Mouse (Mus musculus): ENCODE results near the gene Ift27. TPM values are rescaled to one million over a fixed set of nuclear protein-coding genes. Genes with fewer than 3 reads are reported as not detected.

Ift27 gene
- polyA plus RNA-seq, 1 experiment from 2014 or later: 57.8 TPM

DNA sequence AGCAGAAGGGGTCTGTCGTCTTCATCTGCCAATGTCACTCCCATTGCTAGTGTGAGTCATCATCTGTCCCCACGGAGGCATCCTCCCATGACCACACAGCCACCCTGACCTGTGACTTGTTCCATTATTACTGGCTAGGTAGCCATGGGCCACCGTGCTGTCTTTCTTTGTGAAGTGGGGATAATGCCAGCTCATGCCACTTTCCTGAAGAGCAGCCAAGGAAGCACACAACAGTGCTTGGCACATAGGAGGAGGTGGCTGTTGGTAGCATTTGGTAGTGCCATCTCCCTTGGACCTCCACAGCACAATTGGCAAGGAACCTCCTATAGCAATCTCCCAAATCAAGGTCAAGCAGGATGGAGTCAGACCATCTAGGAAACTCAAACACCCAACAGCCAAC lies 20.4 kb upstream of the Ift27 start:
- Histone ChIP-seq H3K36me3 (ENCODE audit: control insufficient read depth, insufficient read depth, low read length) (no peaks in the 10 kb centered on the region), H3K9me3 (ENCODE audit: control insufficient read depth, low read length) (no peaks in the 10 kb centered on the region), H3K4me1 (replicated peaks; ENCODE audit: control insufficient read depth, insufficient read depth, low read length) (no peaks in the 10 kb centered on the region), H3K4me2 (no peak overlapping the region), H3K27ac (ENCODE audit: low read depth, low read length) (no peak overlapping the region), H3K4me3 (ENCODE audit: low read depth, low read length) (no peak overlapping the region), H3K27me3 (replicated peaks; ENCODE audit: control insufficient read depth, insufficient read depth, low read length) (peaks cover 2% of the 10 kb centered on the region), H3K9ac (ENCODE audit: low read depth, low read length) (no peak overlapping the region)
- no peak for ATAC-seq (replicated peaks; ENCODE audit: low FRiP score)
- 71% methylated on average over 3 of the region's 3 CpGs for whole genome bisulfite sequencing
- DNase-seq (ENCODE audit: low spot score): no peak

DNA sequence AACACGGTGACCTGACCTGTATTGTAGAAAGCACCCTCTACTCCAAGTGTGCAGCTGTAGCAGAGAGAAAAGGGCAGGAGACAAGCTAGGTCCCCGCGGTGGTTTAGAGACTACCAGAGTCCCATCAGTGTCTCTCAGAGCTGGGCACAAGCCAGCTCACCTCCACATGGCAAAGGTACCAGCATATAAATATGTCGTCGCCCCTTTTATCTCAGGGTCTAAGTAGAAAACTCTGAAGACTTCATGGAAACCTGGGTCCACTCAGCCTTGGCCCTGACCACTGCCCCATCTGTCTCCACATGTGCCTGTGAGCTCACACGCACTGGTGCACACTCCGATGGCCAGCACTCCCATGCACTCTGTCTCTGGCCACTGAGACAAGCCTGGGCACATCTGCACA lies 15.7 kb upstream of the Ift27 start:
- DNase-seq (ENCODE audit: low spot score) (no peak), ATAC-seq (replicated peaks; ENCODE audit: low FRiP score) (no peak)
- H3K27ac ChIP-seq (ENCODE audit: low read depth, low read length): no peak overlapping the region
- H3K9ac ChIP-seq (ENCODE audit: low read depth, low read length): no peak overlapping the region
- H3K4me2 ChIP-seq: no peak overlapping the region
- H3K27me3 ChIP-seq (replicated peaks; ENCODE audit: control insufficient read depth, insufficient read depth, low read length): no peaks in the 10 kb centered on the region; the same call in 1 of the 2 replicates
- 87% methylated on average over 7 of the region's 7 CpGs for WGBS
- H3K4me1 ChIP-seq (replicated peaks; ENCODE audit: control insufficient read depth, insufficient read depth, low read length): no peaks in the 10 kb centered on the region
- no peaks in the 10 kb centered on the region for H3K9me3 ChIP-seq (ENCODE audit: control insufficient read depth, low read length)
- no peak overlapping the region for H3K4me3 ChIP-seq (ENCODE audit: low read depth, low read length)
- H3K36me3 ChIP-seq (ENCODE audit: control insufficient read depth, insufficient read depth, low read length): no peaks in the 10 kb centered on the region

DNA sequence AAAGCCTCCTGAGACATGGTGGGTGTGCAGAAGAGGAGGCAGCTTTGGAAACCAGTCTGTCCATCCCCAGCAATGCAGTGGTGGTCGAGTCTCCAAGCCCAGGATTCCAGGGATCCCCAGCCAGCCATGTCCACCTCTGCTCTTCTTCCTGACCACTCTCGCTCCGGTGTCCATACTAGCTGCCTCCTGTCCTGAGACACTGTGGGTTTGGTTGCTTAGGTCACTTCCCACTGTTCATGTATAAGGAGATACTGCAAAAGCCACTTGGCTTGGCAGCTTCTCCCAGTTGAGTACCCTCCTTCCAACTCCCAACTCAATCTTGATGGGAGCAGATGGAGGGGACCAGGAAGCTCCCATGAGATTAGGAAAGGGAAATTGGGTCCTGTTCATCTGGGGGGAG lies 14.6 kb upstream of the Ift27 start:
- no peaks in the 10 kb centered on the region; the same call in 1 of the 2 replicates for H3K27me3 ChIP-seq (replicated peaks; ENCODE audit: control insufficient read depth, insufficient read depth, low read length)
- no peaks in the 10 kb centered on the region for H3K4me1 ChIP-seq (replicated peaks; ENCODE audit: control insufficient read depth, insufficient read depth, low read length)
- H3K9me3 ChIP-seq (ENCODE audit: control insufficient read depth, low read length): no peaks in the 10 kb centered on the region
- no peak overlapping the region for H3K9ac ChIP-seq (ENCODE audit: low read depth, low read length)
- ATAC-seq (replicated peaks; ENCODE audit: low FRiP score) (no peak), DNase-seq (ENCODE audit: low spot score) (no peak)
- no peak overlapping the region for H3K4me3 ChIP-seq (ENCODE audit: low read depth, low read length)
- 73% methylated on average over 3 of the region's 3 CpGs for WGBS
- H3K27ac ChIP-seq (ENCODE audit: low read depth, low read length): no peak overlapping the region
- no peaks in the 10 kb centered on the region for H3K36me3 ChIP-seq (ENCODE audit: control insufficient read depth, insufficient read depth, low read length)
- no peak overlapping the region for H3K4me2 ChIP-seq

DNA sequence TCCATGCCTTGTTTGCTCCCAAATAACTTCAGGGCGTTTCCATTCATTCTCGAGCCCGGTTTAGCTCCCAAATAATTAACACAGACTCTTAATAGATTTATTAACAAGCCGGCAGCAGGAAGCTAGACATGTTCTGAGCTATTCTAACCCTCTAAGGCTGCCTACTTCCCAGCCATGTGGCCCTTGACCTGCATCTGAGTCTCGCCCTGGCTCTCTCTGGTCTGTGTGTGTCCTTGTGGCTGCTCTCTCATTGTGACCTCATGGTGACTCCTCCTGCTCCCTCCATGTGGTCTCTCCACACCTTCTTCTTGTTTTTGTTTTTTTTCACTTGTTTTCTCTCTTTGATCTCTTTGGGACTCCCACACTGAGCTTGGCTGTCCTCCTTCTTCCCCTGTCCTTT lies 13.0 kb upstream of the Ift27 start:
- DNase-seq (ENCODE audit: low spot score) (no peak), ATAC-seq (replicated peaks; ENCODE audit: low FRiP score) (no peak)
- no peak overlapping the region for H3K9ac ChIP-seq (ENCODE audit: low read depth, low read length)
- H3K27ac ChIP-seq (ENCODE audit: low read depth, low read length): no peak overlapping the region
- no peaks in the 10 kb centered on the region for H3K4me1 ChIP-seq (replicated peaks; ENCODE audit: control insufficient read depth, insufficient read depth, low read length)
- no peaks in the 10 kb centered on the region; the same call in none of the 2 replicates for H3K27me3 ChIP-seq (replicated peaks; ENCODE audit: control insufficient read depth, insufficient read depth, low read length)
- H3K4me2 ChIP-seq: no peak overlapping the region
- no peaks in the 10 kb centered on the region for H3K9me3 ChIP-seq (ENCODE audit: control insufficient read depth, low read length)
- 73% methylated on average over 5 of the region's 5 CpGs for WGBS
- H3K36me3 ChIP-seq (ENCODE audit: control insufficient read depth, insufficient read depth, low read length): no peaks in the 10 kb centered on the region
- H3K4me3 ChIP-seq (ENCODE audit: low read depth, low read length): no peak overlapping the region

DNA sequence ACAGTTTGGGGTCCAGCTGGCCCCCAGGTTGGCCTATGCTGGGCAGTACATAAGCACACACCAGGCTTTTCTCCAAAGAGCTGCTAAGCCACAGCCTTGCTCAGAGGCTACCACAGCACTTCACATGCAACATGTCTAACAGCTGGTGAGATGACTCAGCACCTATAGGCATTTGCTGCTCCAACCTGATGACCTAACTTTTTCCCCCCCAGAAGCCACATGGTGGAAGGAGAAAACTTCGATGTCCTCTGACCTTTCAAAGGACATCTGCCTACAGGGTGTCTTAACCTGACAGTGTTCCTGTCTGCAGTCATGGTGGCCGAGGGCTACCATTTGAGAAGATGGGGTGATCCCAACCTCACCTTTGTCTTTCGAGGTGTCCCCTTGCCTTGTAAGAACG lies 11.7 kb upstream of the Ift27 start:
- ATAC-seq (replicated peaks; ENCODE audit: low FRiP score): no peak
- 78% methylated on average over 4 of the region's 4 CpGs for WGBS
- H3K27me3 ChIP-seq (replicated peaks; ENCODE audit: control insufficient read depth, insufficient read depth, low read length): no peaks in the 10 kb centered on the region; the same call in none of the 2 replicates

DNA sequence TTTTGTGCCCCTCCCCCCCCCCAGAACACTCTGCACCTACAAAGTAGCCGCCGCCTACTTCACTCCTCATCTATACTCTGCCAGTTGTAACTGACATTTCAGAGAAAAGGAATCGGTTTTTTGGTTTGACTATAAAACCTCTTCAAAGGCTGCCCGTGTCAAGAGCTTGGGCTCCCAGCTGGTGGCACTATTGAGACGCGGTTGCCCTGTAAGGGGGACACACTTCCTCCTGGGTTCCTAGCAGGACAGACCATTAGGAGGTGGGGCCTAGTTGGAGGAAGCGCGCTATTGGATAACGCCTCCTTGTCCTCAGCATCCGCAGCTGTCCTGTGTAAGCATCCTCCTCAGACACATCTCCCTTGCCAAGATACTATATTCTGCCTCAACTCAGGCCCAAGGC lies 10.9 kb upstream of the Ift27 start:
- H3K27me3 ChIP-seq (replicated peaks; ENCODE audit: control insufficient read depth, insufficient read depth, low read length): no peaks in the 10 kb centered on the region; the same call in none of the 2 replicates
- 4% methylated on average over 10 of the region's 10 CpGs for WGBS
- ATAC-seq (replicated peaks; ENCODE audit: low FRiP score): peak; percentile 71; the same call in 1 of the 2 replicates
- H3K9ac ChIP-seq (ENCODE audit: low read depth, low read length): no peak overlapping the region
- no peaks in the 10 kb centered on the region for H3K36me3 ChIP-seq (ENCODE audit: control insufficient read depth, insufficient read depth, low read length)
- peak; percentile 46 for DNase-seq (ENCODE audit: low spot score)
- H3K4me1 ChIP-seq (replicated peaks; ENCODE audit: control insufficient read depth, insufficient read depth, low read length): no peaks in the 10 kb centered on the region
- H3K4me3 ChIP-seq (ENCODE audit: low read depth, low read length): no peak overlapping the region
- no peak overlapping the region for H3K27ac ChIP-seq (ENCODE audit: low read depth, low read length)
- peak overlapping the region; percentile 11; the same call in 1 of the 2 replicates for H3K4me2 ChIP-seq
- no peaks in the 10 kb centered on the region for H3K9me3 ChIP-seq (ENCODE audit: control insufficient read depth, low read length)

More for the DNA sequence above, 11.7 kb upstream of the Ift27 start:
- no peak overlapping the region for H3K4me2 ChIP-seq
- H3K36me3 ChIP-seq (ENCODE audit: control insufficient read depth, insufficient read depth, low read length): no peaks in the 10 kb centered on the region
- no peak overlapping the region for H3K27ac ChIP-seq (ENCODE audit: low read depth, low read length)
- no peak overlapping the region for H3K9ac ChIP-seq (ENCODE audit: low read depth, low read length)
- H3K9me3 ChIP-seq (ENCODE audit: control insufficient read depth, low read length): no peaks in the 10 kb centered on the region
- H3K4me1 ChIP-seq (replicated peaks; ENCODE audit: control insufficient read depth, insufficient read depth, low read length): no peaks in the 10 kb centered on the region
- H3K4me3 ChIP-seq (ENCODE audit: low read depth, low read length): no peak overlapping the region
- no peak for DNase-seq (ENCODE audit: low spot score)

DNA sequence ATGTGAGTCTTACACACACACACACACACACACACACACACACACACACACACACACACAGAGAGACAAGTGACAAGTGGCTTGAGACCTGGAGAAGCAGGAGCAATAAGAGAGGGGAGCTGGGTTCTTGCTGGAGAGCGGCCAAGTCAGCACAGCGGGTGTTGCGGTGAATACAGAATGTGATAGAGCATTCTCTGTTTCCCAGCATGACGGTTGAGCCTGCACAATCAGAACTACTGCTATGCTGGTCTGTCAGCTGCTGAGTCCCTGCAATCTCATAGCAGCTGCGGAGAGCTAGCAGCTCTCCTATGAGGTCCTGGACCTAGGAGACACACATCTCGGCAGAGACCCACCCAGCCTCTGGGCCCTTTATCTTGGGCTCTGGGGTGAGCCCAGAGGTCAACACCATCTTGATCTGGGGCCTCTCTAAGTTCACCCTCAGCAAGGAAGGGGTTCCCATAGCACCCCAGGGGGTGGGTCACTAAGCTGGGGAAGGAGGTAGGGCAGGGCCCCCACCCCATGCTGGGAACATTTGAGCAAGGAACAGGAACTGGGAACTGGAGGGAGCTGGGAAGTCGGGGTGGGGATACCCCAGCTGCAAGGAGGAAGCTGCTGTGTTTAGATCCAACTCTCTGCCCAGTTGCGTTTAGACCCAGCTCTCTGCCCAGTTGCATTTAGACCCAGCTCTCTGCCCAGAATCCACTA lies 7.9 kb upstream of the Ift27 start:
- Histone ChIP-seq H3K4me3 (ENCODE audit: low read depth, low read length) (no peak overlapping the region), H3K27ac (ENCODE audit: low read depth, low read length) (no peak overlapping the region), H3K4me2 (no peak overlapping the region), H3K4me1 (replicated peaks; ENCODE audit: control insufficient read depth, insufficient read depth, low read length) (no peaks in the 10 kb centered on the region), H3K36me3 (ENCODE audit: control insufficient read depth, insufficient read depth, low read length) (no peaks in the 10 kb centered on the region), H3K9me3 (ENCODE audit: control insufficient read depth, low read length) (no peaks in the 10 kb centered on the region), H3K27me3 (replicated peaks; ENCODE audit: control insufficient read depth, insufficient read depth, low read length) (no peaks in the 10 kb centered on the region; the same call in none of the 2 replicates), H3K9ac (ENCODE audit: low read depth, low read length) (no peak overlapping the region)
- ATAC-seq (replicated peaks; ENCODE audit: low FRiP score): no peak
- WGBS: 40% methylated on average over 8 of the region's 8 CpGs
- DNase-seq (ENCODE audit: low spot score): no peak

DNA sequence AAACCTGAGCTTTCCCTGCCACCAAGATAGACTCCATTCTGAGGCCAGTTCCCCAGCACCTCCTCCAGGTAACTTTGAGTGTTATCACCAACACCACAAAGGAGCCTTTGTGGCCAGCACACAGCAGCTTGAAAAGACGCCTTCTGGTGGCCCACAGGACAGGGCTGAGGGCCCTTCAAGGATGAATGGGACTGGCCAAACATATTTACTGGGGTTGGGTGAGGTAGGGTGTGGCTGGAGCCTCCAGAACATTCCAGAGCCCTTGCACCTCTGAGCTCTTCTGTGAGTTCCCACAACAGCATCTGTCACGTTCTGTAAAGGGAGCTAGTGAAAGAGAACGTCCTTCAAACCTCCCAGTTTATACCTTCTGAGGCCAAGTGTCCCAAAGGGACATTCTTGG lies 5.9 kb upstream of the Ift27 start:
- no peak overlapping the region for H3K9ac ChIP-seq (ENCODE audit: low read depth, low read length)
- H3K27me3 ChIP-seq (replicated peaks; ENCODE audit: control insufficient read depth, insufficient read depth, low read length): no peaks in the 10 kb centered on the region; the same call in none of the 2 replicates
- H3K36me3 ChIP-seq (ENCODE audit: control insufficient read depth, insufficient read depth, low read length): no peaks in the 10 kb centered on the region
- peaks cover 6% of the 10 kb centered on the region; the same call in 1 of the 2 replicates for H3K4me1 ChIP-seq (replicated peaks; ENCODE audit: control insufficient read depth, insufficient read depth, low read length)
- no peaks in the 10 kb centered on the region for H3K9me3 ChIP-seq (ENCODE audit: control insufficient read depth, low read length)
- ATAC-seq (replicated peaks; ENCODE audit: low FRiP score): no peak
- 62% methylated on average over 3 of the region's 3 CpGs for WGBS
- no peak overlapping the region for H3K27ac ChIP-seq (ENCODE audit: low read depth, low read length)
- H3K4me3 ChIP-seq (ENCODE audit: low read depth, low read length): no peak overlapping the region
- DNase-seq (ENCODE audit: low spot score): no peak
- no peak overlapping the region for H3K4me2 ChIP-seq

DNA sequence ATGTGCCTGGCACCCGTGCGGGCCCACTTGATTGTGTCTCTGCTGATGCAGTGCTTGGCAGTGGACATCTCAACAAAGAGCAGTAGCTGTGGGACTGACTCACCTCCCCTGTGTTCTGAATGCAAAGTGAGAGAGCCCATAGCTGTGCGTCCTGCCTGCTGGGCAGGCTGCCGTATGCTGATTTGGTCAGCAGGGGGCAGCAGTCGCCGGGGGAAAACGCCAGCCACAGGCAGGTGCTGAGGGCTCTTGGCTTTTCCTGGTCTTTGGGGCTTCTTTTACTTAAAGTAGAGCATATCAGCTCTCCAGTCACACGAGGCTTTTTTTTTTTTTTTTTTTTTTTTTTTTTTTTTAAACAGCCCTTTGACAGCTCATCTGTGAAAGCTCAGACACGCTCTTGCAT lies 4.5 kb upstream of the Ift27 start:
- Histone ChIP-seq H3K4me1 (replicated peaks; ENCODE audit: control insufficient read depth, insufficient read depth, low read length) (peaks cover 10% of the 10 kb centered on the region; the same call in 1 of the 2 replicates), H3K27me3 (replicated peaks; ENCODE audit: control insufficient read depth, insufficient read depth, low read length) (no peaks in the 10 kb centered on the region; the same call in 1 of the 2 replicates), H3K4me2 (no peak overlapping the region), H3K36me3 (ENCODE audit: control insufficient read depth, insufficient read depth, low read length) (no peaks in the 10 kb centered on the region), H3K9ac (ENCODE audit: low read depth, low read length) (no peak overlapping the region), H3K4me3 (ENCODE audit: low read depth, low read length) (no peak overlapping the region), H3K27ac (ENCODE audit: low read depth, low read length) (no peak overlapping the region), H3K9me3 (ENCODE audit: control insufficient read depth, low read length) (no peaks in the 10 kb centered on the region)
- 8% methylated on average over 9 of the region's 9 CpGs for WGBS
- ATAC-seq (replicated peaks; ENCODE audit: low FRiP score): no peak
- DNase-seq (ENCODE audit: low spot score): peak; percentile 74
